Mouse (Mus musculus) kidney, embryonic 16.5 days (tissue): ENCODE data around the gene Gzmb. TPM values are rescaled to one million over a fixed set of nuclear protein-coding genes. Genes with fewer than 3 reads are reported as not detected.
A peak's percentile ranks its signal among the peaks of the same experiment; 100 is the strongest.
"Not testable (repeated sequence)": the region's sequence is repeated elsewhere in the genome, so short reads cannot be mapped to it uniquely, and the experiment has no call there.

Experiments
- ATAC-seq: fragments of 200-750 bp; cut with Nextera tagmentation; 2 replicates; pipeline ENCODE4 v1.8.0; 2017; ENCODE audit warnings: moderate TSS enrichment; ENCODE audit not compliant: low FRiP score, low TSS enrichment
- H3K27ac ChIP-seq: fragments of 300-500 bp; sonication (generic); 2 replicates; pipeline ENCODE4 v1.5.1; 2014; ENCODE audit warnings: low read length
- H3K27me3 ChIP-seq: fragments of 300-500 bp; sonication (generic); 2 replicates; pipeline ENCODE4 v1.6.1; 2014; ENCODE audit warnings: low read length, control low read depth, mixed read lengths; ENCODE audit not compliant: insufficient read depth
- H3K36me3 ChIP-seq: fragments of 300-500 bp; sonication (generic); 2 replicates; pipeline ENCODE4 v1.6.1; 2014; ENCODE audit warnings: low read length, control low read depth, mixed read lengths; ENCODE audit not compliant: insufficient read depth
- H3K4me1 ChIP-seq: fragments of 300-500 bp; sonication (generic); 2 replicates; pipeline ENCODE4 v1.6.1; 2014; ENCODE audit warnings: low read length, control low read depth, mixed read lengths; ENCODE audit not compliant: insufficient read depth
- H3K4me2 ChIP-seq: fragments of 300-500 bp; sonication (generic); replicated peaks from 2 replicates; pipeline ENCODE4 v1.6.1; 2014; ENCODE audit warnings: low read depth, low read length
- H3K4me3 ChIP-seq: fragments of 300-500 bp; sonication (generic); 2 replicates; pipeline ENCODE4 v1.5.1; 2014; ENCODE audit warnings: mild to moderate bottlenecking, low read length
- H3K9ac ChIP-seq: fragments of 300-500 bp; sonication (generic); replicated peaks from 2 replicates; pipeline ENCODE4 v1.6.1; 2014; ENCODE audit warnings: low read length
- H3K9me3 ChIP-seq: fragments of 300-500 bp; sonication (generic); 2 replicates; pipeline ENCODE4 v1.6.1; 2016; ENCODE audit warnings: low read length, control low read depth
- WGBS: fragments of 180-500 bp; shearing (Covaris S2); extraction: QIAGEN DNeasy Blood & Tissue Kit; methylation state at CpG from one replicate; pipeline ENCODE4 v1.1.7; 2014; 5-methylcytosine and 5-hydroxymethylcytosine counted together
- polyA plus RNA-seq: library from polyadenylated mRNA; unstranded; fragments of >200 nt; fragmentation: Nextera tagmentation; extraction: Ambion mirVana; gene quantifications from 2 replicates; pipeline ENCODE4 v1.2.1, GENCODE M21; 2015

The Gzmb gene
- 0.11 TPM in 1 of 2 replicates, not detected in the other for polyA plus RNA-seq

DNA sequence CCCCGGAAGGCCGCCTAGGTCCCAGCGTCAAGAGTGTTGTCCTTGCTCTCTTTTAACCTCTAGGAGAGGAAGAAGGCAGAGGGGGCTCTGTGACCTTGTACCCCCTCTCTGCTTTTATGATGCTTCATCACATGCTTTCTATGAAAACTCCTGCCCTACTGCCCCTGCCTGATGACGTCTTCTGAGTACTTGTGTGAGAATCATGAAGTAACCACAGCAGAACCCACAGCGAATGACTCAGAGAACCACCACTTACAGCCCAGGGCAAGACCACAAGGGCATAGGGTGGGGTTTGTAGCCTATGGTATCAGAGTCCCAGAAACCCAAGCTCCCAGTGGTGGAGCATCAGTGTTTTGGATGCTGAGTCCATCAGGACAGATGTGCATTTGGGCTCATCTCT is at the start of gene Gzmb:
TSS of gene Gzmb (minus strand) at position 108 of the 400 bp plus-strand sequence.
- Histone ChIP-seq H3K4me3 (no peak within 1 kb of the TSS), H3K9me3 (no peaks in the 10 kb centered on the region), H3K27ac (no peak within 1 kb of the TSS), H3K27me3 (no peaks in the 10 kb centered on the region), H3K36me3 (no peaks in the 10 kb centered on the region), H3K4me2 (no peak within 1 kb of the TSS), H3K4me1 (no peaks in the 10 kb centered on the region), H3K9ac (no peak within 1 kb of the TSS)
- no peak for ATAC-seq
- 85% methylated on average over 5 of the region's 5 CpGs for WGBS

DNA sequence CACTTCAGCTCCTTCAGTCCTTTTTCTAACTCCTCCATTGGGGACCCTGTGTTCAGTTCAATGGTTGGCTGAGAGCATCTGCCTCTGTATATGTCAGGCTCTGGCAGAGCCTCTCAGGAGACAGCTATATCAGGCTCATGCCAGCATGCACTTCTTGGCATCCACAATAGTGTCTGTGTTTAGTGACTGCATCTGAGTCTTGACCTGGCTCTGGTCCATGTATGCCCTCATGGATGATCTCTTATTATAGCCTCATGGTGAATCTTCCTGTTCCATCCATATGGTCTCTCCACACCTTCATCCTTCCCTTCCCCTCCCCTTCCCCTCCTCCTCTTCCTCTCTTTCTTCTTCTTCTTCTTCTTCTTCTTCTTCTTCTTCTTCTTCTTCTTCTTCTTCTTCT is 49.7 kb upstream of the Gzmb start:
- H3K4me2 ChIP-seq, H3K4me1 ChIP-seq, H3K9me3 ChIP-seq, H3K36me3 ChIP-seq, H3K4me3 ChIP-seq, H3K9ac ChIP-seq, ATAC-seq, H3K27ac ChIP-seq, H3K27me3 ChIP-seq: not testable (repeated sequence)

DNA sequence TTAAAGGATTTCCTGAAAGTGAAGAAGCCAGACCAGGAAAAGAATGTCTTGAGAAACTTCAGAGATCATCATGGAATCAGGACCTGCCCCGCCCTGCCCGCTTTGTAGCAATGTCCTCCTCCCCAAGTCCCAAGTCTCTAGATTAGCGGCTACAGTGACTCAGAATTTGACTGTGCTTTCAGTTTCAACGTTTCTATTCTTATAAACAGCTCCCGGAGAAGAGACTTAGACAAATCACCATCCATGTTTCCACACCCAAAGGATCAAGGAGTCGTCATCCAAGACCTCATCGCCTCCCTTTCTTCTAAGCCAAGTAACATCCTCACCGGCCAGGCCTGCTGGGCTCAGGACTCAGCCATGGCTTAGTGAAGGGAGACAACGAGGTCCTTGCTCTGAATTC is 48.2 kb upstream of the Gzmb start:
- no peak overlapping the region for H3K4me2 ChIP-seq
- no peak overlapping the region for H3K27ac ChIP-seq
- H3K36me3 ChIP-seq: no peaks in the 10 kb centered on the region
- no peaks in the 10 kb centered on the region for H3K27me3 ChIP-seq
- H3K9ac ChIP-seq: no peak overlapping the region
- H3K4me1 ChIP-seq: no peaks in the 10 kb centered on the region
- no peak for ATAC-seq
- no peaks in the 10 kb centered on the region for H3K9me3 ChIP-seq
- WGBS: 87% methylated on average over 9 of the region's 9 CpGs
- no peak overlapping the region for H3K4me3 ChIP-seq

- H3K9ac ChIP-seq: no peak overlapping the region
- no peak for ATAC-seq
- peaks cover 5% of the 10 kb centered on the region; the same call in 1 of the 2 replicates for H3K4me1 ChIP-seq
- no peak overlapping the region for H3K4me3 ChIP-seq
- H3K4me2 ChIP-seq: no peak overlapping the region
- WGBS: under 1% methylated on average over 4 of the region's 4 CpGs
- no peaks in the 10 kb centered on the region for H3K36me3 ChIP-seq
- no peaks in the 10 kb centered on the region for H3K27me3 ChIP-seq
- no peaks in the 10 kb centered on the region for H3K9me3 ChIP-seq
- H3K27ac ChIP-seq: no peak overlapping the region
Observed at GRCm38 (mm10) chr14:56304149-56304548, 42.1 kb upstream of the Gzmb start.

- ATAC-seq: no peak
- Histone ChIP-seq H3K9ac (no peak overlapping the region), H3K4me2 (peak overlapping the region; percentile 35), H3K9me3 (no peaks in the 10 kb centered on the region), H3K4me3 (no peak overlapping the region), H3K4me1 (peaks cover 5% of the 10 kb centered on the region; the same call in 1 of the 2 replicates), H3K36me3 (no peaks in the 10 kb centered on the region), H3K27me3 (no peaks in the 10 kb centered on the region), H3K27ac (no peak overlapping the region)
- WGBS: 33% methylated on average over 10 of the region's 10 CpGs
Observed at GRCm38 (mm10) chr14:56303506-56304025, 41.5 kb upstream of the Gzmb start.

- Histone ChIP-seq H3K36me3 (no peaks in the 10 kb centered on the region), H3K27ac (no peak overlapping the region), H3K9me3 (no peaks in the 10 kb centered on the region), H3K4me3 (no peak overlapping the region), H3K4me2 (no peak overlapping the region), H3K4me1 (peaks cover 5% of the 10 kb centered on the region; the same call in 1 of the 2 replicates), H3K27me3 (no peaks in the 10 kb centered on the region), H3K9ac (no peak overlapping the region)
- no peak for ATAC-seq
- WGBS: 90% methylated on average over 3 of the region's 3 CpGs
Observed at GRCm38 (mm10) chr14:56302091-56302490, 40.0 kb upstream of the Gzmb start.

DNA sequence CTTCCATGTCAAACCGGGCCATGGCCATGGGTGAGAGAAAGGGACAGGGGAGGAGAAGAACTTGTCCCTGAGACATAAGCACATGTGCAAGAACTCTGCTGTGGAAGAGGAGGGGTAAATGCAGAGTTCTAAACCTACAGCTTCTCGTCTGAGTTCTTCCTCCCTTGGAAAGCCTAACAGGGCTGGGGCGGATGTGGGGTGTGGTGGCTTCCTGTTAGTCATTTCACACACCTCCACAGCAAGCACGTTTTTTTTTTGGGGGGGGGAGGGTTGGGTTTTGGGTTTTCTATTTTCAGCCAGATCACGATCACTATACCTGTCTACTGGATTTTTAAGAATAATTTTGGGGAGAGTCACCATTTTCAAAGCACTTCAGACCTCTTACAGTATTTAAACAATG is 34.7 kb upstream of the Gzmb start:
- Histone ChIP-seq H3K27ac (no peak overlapping the region), H3K9ac (no peak overlapping the region), H3K4me3 (no peak overlapping the region), H3K4me2 (no peak overlapping the region), H3K4me1 (no peaks in the 10 kb centered on the region), H3K36me3 (no peaks in the 10 kb centered on the region), H3K27me3 (no peaks in the 10 kb centered on the region), H3K9me3 (no peaks in the 10 kb centered on the region)
- 64% methylated on average over 5 of the region's 5 CpGs for WGBS
- ATAC-seq: no peak

GRCm38 (mm10) chr14:56296106-56296505 is 34.0 kb upstream of the Gzmb start:
- 79% methylated on average over 4 of the region's 4 CpGs for WGBS
- Histone ChIP-seq H3K4me1 (no peaks in the 10 kb centered on the region), H3K27ac (no peak overlapping the region), H3K27me3 (no peaks in the 10 kb centered on the region), H3K4me3 (no peak overlapping the region), H3K36me3 (no peaks in the 10 kb centered on the region), H3K9me3 (no peaks in the 10 kb centered on the region), H3K4me2 (no peak overlapping the region), H3K9ac (no peak overlapping the region)
- ATAC-seq: no peak

GRCm38 (mm10) chr14:56293146-56293545 is 31.1 kb upstream of the Gzmb start:
- H3K4me2 ChIP-seq: no peak overlapping the region
- no peaks in the 10 kb centered on the region for H3K36me3 ChIP-seq
- H3K9me3 ChIP-seq: no peaks in the 10 kb centered on the region
- no peak overlapping the region for H3K4me3 ChIP-seq
- ATAC-seq: no peak
- no peaks in the 10 kb centered on the region for H3K4me1 ChIP-seq
- no peaks in the 10 kb centered on the region for H3K27me3 ChIP-seq
- no peak overlapping the region for H3K27ac ChIP-seq
- no peak overlapping the region for H3K9ac ChIP-seq

DNA sequence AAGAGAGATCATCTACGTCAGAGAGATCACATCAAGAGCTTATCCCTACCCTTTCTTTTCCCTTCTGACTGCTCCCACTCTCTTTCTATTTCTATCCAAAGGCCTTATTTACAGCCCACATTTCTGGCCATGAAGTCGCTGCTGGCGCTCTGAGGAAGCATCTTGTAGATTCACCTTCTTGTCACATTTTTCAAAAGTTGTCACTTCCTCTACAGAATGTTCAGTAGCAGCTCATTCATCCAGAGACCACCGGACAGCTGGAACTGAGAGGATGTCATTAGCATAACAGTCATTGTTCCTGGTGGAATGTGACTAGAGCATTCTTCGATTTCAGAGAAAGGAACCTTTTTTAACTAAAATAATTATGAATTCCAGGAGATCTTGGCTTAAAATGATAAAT is 26.6 kb upstream of the Gzmb start:
- 73% methylated on average over 5 of the region's 5 CpGs for WGBS
- no peaks in the 10 kb centered on the region for H3K27me3 ChIP-seq
- ATAC-seq: no peak

More for the DNA sequence above, 26.6 kb upstream of the Gzmb start:
- no peak overlapping the region for H3K27ac ChIP-seq
- H3K4me3 ChIP-seq: no peak overlapping the region
- H3K4me2 ChIP-seq: no peak overlapping the region
- H3K4me1 ChIP-seq: no peaks in the 10 kb centered on the region
- H3K9me3 ChIP-seq: no peaks in the 10 kb centered on the region
- H3K9ac ChIP-seq: no peak overlapping the region
- no peaks in the 10 kb centered on the region for H3K36me3 ChIP-seq
